Mouse (Mus musculus) kidney, embryonic 15.5 days (tissue): ENCODE data around the gene Acox3. TPM values are rescaled to one million over a fixed set of nuclear protein-coding genes. Genes with fewer than 3 reads are reported as not detected.
A peak's percentile ranks its signal among the peaks of the same experiment; 100 is the strongest.
"Not testable (repeated sequence)": the region's sequence is repeated elsewhere in the genome, so short reads cannot be mapped to it uniquely, and the experiment has no call there.

Experiments
- ATAC-seq: fragments of 200-750 bp; cut with Nextera tagmentation; replicated peaks from 2 replicates; pipeline ENCODE4 v1.8.0; 2017; ENCODE audit warnings: moderate TSS enrichment; ENCODE audit not compliant: low FRiP score
- H3K27ac ChIP-seq: fragments of 300-500 bp; sonication (generic); 2 replicates; pipeline ENCODE4 v1.5.1; 2015; ENCODE audit warnings: mild to moderate bottlenecking, inconsistent platforms
- H3K27me3 ChIP-seq: fragments of 300-500 bp; sonication (generic); 2 replicates; pipeline ENCODE4 v1.6.1; 2015; ENCODE audit warnings: inconsistent platforms
- H3K36me3 ChIP-seq: fragments of 300-500 bp; sonication (generic); 2 replicates; pipeline ENCODE4 v1.6.1; 2015; ENCODE audit warnings: inconsistent platforms
- H3K4me1 ChIP-seq: fragments of 300-500 bp; sonication (generic); 2 replicates; pipeline ENCODE4 v1.6.1; 2015; ENCODE audit warnings: inconsistent platforms
- H3K4me2 ChIP-seq: fragments of 300-500 bp; sonication (generic); 2 replicates; pipeline ENCODE4 v1.6.1; 2015; ENCODE audit warnings: moderate library complexity, mild to moderate bottlenecking, inconsistent platforms
- H3K4me3 ChIP-seq: fragments of 300-500 bp; sonication (generic); replicated peaks from 2 replicates; pipeline ENCODE4 v1.5.1; 2015; ENCODE audit warnings: mild to moderate bottlenecking, inconsistent platforms
- H3K9ac ChIP-seq: fragments of 300-500 bp; sonication (generic); 2 replicates; pipeline ENCODE4 v1.6.1; 2015; ENCODE audit warnings: mild to moderate bottlenecking, inconsistent platforms
- H3K9me3 ChIP-seq: fragments of 300-500 bp; sonication (generic); replicated peaks from 2 replicates; pipeline ENCODE4 v1.6.1; 2016; ENCODE audit warnings: inconsistent platforms
- WGBS: fragments of 180-500 bp; shearing (Covaris S2); methylation state at CpG from one replicate; pipeline ENCODE4 v1.1.7; 2015; ENCODE audit warnings: mixed read lengths; 5-methylcytosine and 5-hydroxymethylcytosine counted together
- polyA plus RNA-seq: library from polyadenylated mRNA; unstranded; fragments of >200 nt; fragmentation: Nextera tagmentation; extraction: Ambion mirVana; gene quantifications from 2 replicates; pipeline ENCODE4 v1.2.1, GENCODE M21; 2015

Acox3 gene
- polyA plus RNA-seq, 1 experiment from 2014 or later: 12.5 TPM

DNA sequence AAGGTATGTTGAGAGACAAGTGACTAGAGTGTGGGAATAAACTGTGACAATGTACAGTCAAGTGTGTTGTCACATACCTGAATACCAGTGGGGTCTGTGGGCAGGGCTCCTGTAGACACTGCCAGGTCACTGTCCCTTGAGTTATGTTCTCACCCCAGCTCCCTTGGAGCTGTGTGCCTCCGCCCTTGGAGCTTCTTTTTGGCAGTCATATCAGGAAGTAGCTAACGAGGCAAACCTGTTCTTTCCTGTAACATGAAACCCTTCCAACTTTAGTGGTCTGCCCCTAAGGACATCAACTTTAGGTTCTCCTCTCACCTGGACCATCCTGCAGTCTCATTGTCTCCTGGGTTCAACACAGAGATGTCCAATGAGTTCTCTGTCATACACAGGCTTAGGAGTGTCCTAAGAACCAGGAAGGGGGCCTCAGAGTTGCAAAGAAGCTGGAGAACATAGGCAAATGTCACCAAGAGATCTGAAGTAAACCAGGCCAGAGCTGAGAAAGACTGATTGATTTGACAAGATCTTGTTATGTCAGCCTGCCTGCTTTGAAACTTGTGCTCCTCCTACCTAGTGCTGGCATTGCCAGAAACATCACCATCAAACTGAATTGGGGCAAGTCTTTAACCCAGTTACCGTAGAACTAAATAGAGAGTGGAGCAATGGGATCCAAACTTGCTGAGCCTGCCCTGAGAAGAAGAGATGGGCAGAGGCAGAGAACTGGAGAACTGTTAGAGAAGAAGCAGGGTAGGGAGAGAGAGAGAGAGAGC is 2.5 kb upstream of the Acox3 start:
- Histone ChIP-seq H3K4me3 (no peak overlapping the region), H3K27me3 (peaks cover 15% of the 10 kb centered on the region), H3K9me3 (no peaks in the 10 kb centered on the region), H3K9ac (no peak overlapping the region), H3K4me2 (no peak overlapping the region), H3K36me3 (no peaks in the 10 kb centered on the region), H3K4me1 (peaks cover 14% of the 10 kb centered on the region), H3K27ac (no peak overlapping the region)
- 37% methylated on average over 3 of the region's 3 CpGs for WGBS
- ATAC-seq: no peak

DNA sequence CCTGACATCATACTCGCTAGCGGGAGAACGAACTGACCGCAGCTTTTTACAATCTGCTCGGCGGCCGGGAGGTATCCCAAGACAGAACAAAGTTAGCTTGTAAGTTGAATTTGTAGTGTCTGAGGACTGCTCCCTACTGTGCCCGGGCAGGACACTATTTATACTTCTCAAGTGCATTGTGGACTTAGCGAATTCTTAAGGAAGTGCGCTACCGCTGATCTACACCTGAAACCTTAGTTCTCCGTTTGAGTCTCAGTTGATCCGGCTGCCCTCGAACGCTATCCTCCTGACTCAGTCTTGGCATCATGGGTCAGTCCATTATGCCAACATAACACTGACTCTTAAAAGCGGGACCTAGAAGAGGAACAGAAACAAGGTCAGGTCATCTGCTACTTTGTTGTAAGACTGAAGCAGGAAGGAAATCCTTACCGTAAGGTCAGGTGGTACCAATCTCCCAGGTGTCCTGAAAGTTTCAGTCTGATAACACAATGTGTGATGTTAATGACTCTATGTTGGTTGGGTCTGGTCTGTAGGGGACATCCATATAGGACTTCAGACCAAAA is 462 bp downstream of the Acox3 start:
- 0 out of 2 replicates have a peak, but pooled peaks have one; percentile 2 for ATAC-seq
- Histone ChIP-seq H3K27me3 (peaks cover 12% of the 10 kb centered on the region), H3K4me2 (peak overlapping the region; percentile 85), H3K36me3 (peaks cover 3% of the 10 kb centered on the region; the same call in 1 of the 2 replicates), H3K4me1 (peaks cover 12% of the 10 kb centered on the region), H3K27ac (peak overlapping the region; percentile 65), H3K4me3 (peak overlapping the region; percentile 63), H3K9ac (peak overlapping the region; percentile 57), H3K9me3 (no peaks in the 10 kb centered on the region)
- 2% methylated on average over 17 of the region's 17 CpGs for WGBS

DNA sequence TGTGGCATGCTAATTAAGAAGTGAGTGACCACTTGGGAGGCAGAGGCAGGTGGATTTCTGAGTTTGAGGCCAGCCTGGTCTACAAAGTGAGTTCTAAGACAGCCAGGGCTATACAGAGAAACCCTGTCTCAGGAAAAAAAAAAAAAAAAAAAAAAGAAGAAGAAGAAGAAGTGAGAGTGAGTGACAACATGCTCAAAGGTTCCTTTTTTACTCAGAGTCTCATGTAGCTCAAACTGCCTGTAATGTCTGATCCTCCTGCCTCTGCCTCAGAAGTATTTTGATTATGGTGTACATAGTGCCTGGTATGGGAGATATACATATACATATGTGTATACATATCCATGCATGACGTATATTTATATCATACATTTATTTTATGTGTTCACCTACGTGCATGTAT is 1.4 kb downstream of the Acox3 start:
- H3K9ac ChIP-seq, H3K4me2 ChIP-seq, H3K9me3 ChIP-seq, H3K4me3 ChIP-seq, ATAC-seq, H3K27ac ChIP-seq: not testable (repeated sequence)
- WGBS: 88% methylated on average over 2 of the region's 2 CpGs
- Histone ChIP-seq H3K4me1 (peaks cover 12% of the 10 kb centered on the region), H3K27me3 (peaks cover 11% of the 10 kb centered on the region; the same call in 1 of the 2 replicates), H3K36me3 (peaks cover 12% of the 10 kb centered on the region)

DNA sequence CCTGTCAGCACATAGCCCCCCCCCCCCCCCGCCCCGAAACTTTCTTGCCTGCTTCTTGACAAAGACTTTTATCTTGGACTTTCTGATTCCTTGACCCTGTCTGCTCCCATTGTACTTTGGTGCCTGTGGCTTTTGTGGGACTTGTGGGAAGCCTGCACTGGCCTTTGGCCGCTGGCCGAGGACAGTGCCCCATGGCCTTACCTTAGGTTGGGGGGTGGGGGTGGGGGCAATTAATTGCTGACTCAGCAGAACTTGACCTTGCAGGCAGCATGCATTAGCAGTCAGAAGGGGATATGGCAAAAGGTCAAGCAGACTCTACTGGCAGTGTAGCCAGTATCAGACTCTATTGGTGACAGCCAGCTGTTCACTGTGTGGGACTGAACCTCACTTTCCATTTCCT is 8.7 kb downstream of the Acox3 start:
- peaks cover 58% of the 10 kb centered on the region for H3K36me3 ChIP-seq
- 80% methylated on average over 4 of the region's 4 CpGs for WGBS
- no peak overlapping the region for H3K4me3 ChIP-seq
- H3K27ac ChIP-seq: no peak overlapping the region
- no peak overlapping the region for H3K4me2 ChIP-seq
- H3K27me3 ChIP-seq: no peaks in the 10 kb centered on the region
- 0 out of 2 replicates have a peak, but pooled peaks cover 3% of the 10 kb centered on the region for H3K4me1 ChIP-seq
- ATAC-seq: no peak
- no peak overlapping the region for H3K9ac ChIP-seq
- H3K9me3 ChIP-seq: no peaks in the 10 kb centered on the region

DNA sequence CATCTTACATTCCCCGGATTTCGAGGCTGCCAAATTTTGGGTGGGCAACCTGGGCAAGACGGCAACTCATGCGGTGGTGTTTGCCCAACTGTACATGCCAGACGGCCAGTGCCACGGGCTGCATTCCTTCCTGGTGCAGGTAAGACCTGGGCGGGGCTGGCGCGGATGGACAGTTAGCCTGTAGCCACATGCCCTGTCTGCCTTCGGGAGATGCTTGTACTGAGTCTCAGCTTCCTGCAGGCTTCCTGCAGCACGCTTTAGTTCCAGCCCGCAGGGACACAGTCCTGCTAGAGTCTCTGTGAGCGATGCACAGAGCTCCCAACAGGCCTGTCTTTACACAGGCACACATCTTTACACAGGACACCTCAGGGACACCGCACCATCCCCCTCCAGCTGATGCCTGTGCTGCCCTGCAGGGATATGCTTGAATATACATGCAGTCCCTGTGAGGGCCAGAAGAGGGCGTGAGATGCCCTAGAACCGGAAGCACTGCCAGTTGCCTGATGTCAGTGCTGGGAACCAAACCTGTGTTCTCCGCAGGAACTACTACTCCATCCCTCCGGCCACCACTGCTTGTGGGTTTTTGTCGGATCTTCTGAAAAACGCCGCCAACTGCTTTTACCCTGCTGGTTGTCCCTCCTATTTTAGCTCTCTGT is 9.4 kb downstream of the Acox3 start:
- H3K9ac ChIP-seq: no peak overlapping the region
- no peak for ATAC-seq
- 0 out of 2 replicates have a peak, but pooled peaks cover 3% of the 10 kb centered on the region for H3K4me1 ChIP-seq
- H3K4me2 ChIP-seq: no peak overlapping the region
- H3K4me3 ChIP-seq: no peak overlapping the region
- H3K9me3 ChIP-seq: no peaks in the 10 kb centered on the region
- H3K36me3 ChIP-seq: peaks cover 59% of the 10 kb centered on the region
- H3K27ac ChIP-seq: no peak overlapping the region
- 87% methylated on average over 21 of the region's 21 CpGs for WGBS
- no peaks in the 10 kb centered on the region for H3K27me3 ChIP-seq

DNA sequence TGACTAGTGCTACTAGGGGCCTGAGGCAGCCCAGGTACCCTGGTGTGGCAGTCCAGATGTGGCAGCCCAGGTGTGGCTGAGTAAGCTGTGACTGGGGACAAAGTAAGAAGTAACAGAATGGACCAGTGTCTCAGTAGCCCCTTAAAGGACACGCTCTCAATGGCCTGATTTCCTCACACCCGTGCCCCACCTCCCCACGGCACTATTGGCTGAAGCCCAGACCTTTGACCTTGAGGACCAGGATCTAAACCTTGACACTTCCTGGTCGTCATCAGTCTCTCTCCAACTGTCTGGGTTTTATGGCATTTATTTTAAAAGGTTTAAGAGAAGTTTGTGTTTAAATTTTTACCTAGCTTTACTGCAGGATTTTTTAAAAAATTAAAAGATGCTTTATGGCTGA is 10.0 kb downstream of the Acox3 start:
- 0 out of 2 replicates have a peak, but pooled peaks cover 3% of the 10 kb centered on the region for H3K4me1 ChIP-seq

DNA sequence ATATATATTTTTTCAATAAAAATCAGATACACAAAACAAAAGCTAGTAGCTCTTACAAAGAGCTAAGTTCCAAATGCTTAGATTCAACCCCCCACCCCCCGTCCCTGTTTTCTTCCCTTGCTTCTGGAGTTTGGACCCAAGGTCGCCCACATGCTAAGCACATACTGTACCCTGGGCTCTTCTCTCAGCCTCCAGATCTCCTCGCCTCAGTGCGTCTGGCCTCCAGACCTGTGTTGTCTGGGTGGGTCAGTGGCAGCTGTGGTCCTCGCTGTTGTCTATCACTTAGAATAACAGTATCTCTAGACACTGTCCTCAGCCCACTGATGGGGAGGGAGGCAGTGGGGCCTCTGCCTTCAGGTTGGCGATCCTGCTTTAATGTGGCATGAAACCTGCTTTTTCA is 10.4 kb downstream of the Acox3 start:
- Histone ChIP-seq H3K4me3 (no peak overlapping the region), H3K9me3 (no peaks in the 10 kb centered on the region), H3K27ac (no peak overlapping the region), H3K36me3 (peaks cover 60% of the 10 kb centered on the region), H3K4me2 (no peak overlapping the region), H3K27me3 (no peaks in the 10 kb centered on the region), H3K9ac (no peak overlapping the region), H3K4me1 (0 out of 2 replicates have a peak, but pooled peaks cover 3% of the 10 kb centered on the region)
- no peak for ATAC-seq
- 79% methylated on average over 6 of the region's 6 CpGs for WGBS

More for the DNA sequence above, 10.0 kb downstream of the Acox3 start:
- 46% methylated on average over 4 of the region's 4 CpGs for WGBS
- Histone ChIP-seq H3K9ac (no peak overlapping the region), H3K27ac (no peak overlapping the region), H3K36me3 (peaks cover 59% of the 10 kb centered on the region), H3K4me2 (no peak overlapping the region), H3K4me3 (no peak overlapping the region), H3K9me3 (no peaks in the 10 kb centered on the region), H3K27me3 (no peaks in the 10 kb centered on the region)
- no peak for ATAC-seq

DNA sequence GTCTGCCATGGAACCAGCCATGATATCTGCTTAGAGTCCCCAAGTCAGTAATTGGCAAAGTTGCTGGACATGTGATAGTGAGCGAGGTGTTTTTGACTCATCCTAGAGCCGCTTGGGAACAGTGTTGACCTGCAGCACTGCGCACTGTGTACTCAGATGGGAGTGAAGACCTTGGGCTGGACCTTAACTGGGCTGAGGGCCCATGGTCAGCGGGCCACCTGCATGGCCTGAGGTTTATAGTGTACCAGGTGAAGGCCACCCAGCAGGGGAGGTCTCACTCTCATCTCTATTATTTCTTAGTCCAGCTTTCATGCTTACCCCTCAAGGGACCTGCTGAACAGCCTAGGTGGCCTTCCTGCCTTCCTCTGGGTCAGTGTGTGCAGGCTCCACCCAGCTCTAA is 11.9 kb downstream of the Acox3 start:
- Histone ChIP-seq H3K4me1 (0 out of 2 replicates have a peak, but pooled peaks cover 3% of the 10 kb centered on the region), H3K27me3 (no peaks in the 10 kb centered on the region), H3K9me3 (no peaks in the 10 kb centered on the region), H3K9ac (no peak overlapping the region), H3K27ac (no peak overlapping the region), H3K4me3 (no peak overlapping the region), H3K4me2 (no peak overlapping the region), H3K36me3 (peaks cover 59% of the 10 kb centered on the region)
- ATAC-seq: no peak
- 87% methylated on average over 4 of the region's 4 CpGs for WGBS

DNA sequence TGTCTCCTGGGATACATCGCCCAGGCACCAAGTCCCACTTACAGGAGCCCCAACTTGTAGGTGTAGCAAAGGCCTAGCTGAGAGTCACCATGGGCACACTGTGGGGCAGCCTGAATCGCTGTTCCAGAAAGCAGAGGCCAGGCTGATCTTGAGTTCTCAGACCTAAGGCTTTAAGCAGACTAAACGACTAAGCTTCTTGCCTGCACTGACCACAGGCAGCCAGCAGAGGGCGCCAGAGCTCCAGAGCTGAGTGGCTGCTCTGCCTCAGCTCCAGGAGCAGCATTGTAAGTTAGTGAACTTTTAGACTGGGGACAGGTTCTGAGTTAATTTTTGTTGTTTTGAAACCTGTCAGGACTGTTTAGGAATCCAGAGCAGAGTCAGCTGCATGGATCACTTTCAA is 12.9 kb downstream of the Acox3 start:
- no peak overlapping the region for H3K4me2 ChIP-seq
- H3K27me3 ChIP-seq: no peaks in the 10 kb centered on the region
- H3K27ac ChIP-seq: no peak overlapping the region
- H3K36me3 ChIP-seq: peaks cover 59% of the 10 kb centered on the region
- ATAC-seq: no peak
- H3K9me3 ChIP-seq: no peaks in the 10 kb centered on the region
- H3K4me3 ChIP-seq: no peak overlapping the region
- 0 out of 2 replicates have a peak, but pooled peaks cover 3% of the 10 kb centered on the region for H3K4me1 ChIP-seq
- no peak overlapping the region for H3K9ac ChIP-seq
- WGBS: 19% methylated on average over 4 of the region's 4 CpGs

DNA sequence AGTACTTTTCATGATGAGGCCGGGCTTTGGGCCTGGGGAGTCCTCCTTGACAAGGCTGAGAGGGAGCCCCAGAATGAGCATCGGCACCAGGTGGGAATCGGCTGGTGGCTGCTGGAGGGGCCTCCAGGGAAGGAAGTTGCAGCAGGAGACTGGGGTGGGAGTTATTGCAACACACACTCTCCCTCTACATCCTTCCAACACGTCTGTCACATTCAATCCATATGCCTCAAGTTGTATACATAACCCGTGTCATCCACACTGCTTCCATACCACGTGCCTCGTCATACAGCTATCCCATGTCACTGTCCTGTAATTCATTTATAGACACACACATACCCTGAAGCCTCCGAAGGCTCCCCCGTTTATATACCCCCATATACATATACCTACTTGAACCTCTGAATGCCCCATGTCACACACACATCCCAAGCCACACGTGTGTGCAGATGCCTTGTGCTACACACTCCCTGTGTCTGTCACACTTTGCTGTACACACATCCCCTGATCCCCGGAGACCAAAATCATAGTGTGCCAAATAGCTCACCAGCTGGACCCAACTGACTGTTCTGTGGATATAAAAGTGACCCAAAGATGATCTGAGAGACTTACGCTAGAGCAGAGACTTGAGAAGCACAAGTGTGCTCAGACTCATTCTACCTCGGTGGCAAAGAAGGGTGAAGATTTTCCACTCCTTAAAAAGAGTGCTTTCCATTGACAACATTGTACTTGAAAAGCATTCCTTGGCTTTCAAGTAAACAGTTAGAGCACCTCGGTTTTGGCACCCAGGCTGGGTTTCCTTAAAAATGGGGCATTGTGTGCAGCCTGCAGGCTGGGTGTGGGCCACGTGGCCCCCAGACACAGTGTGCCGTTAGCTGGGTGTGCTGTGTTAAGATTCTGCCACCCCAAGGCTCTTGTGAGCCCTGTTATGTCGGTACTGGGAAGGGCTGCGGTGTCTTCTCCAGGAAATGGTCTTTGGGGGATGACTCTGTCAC is 13.6 kb downstream of the Acox3 start:
- Histone ChIP-seq H3K36me3 (peaks cover 56% of the 10 kb centered on the region), H3K9ac (no peak overlapping the region), H3K4me3 (no peak overlapping the region), H3K4me2 (no peak overlapping the region), H3K4me1 (0 out of 2 replicates have a peak, but pooled peaks cover 3% of the 10 kb centered on the region), H3K9me3 (no peaks in the 10 kb centered on the region), H3K27me3 (no peaks in the 10 kb centered on the region), H3K27ac (no peak overlapping the region)
- 77% methylated on average over 18 of the region's 18 CpGs for WGBS
- 0 out of 2 replicates have a peak, but pooled peaks have one; percentile 22 for ATAC-seq

DNA sequence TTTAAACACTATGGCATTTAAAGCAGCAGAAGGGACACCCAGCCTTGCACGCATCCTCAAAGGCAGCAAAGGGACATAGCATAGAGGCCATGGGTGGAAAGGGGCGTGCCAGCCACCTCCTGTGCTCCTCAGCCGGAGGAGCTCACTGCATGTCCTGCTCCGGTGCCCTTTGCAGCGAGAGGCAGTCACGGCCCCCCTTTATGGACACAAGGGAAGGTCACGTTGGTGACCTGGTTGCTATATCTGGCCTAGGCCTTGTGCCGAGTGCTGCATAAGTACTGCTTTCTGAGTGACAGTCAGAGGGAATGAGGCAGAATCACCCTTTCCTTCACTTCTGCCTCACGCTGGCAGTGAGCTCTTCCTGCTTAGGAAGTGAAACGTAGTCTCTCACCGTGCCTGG is 17.4 kb downstream of the Acox3 start:
- Histone ChIP-seq H3K27me3 (no peaks in the 10 kb centered on the region), H3K4me2 (no peak overlapping the region), H3K4me3 (no peak overlapping the region), H3K9ac (no peak overlapping the region), H3K27ac (no peak overlapping the region), H3K9me3 (no peaks in the 10 kb centered on the region), H3K4me1 (0 out of 2 replicates have a peak, but pooled peaks cover 3% of the 10 kb centered on the region), H3K36me3 (peaks cover 54% of the 10 kb centered on the region)
- ATAC-seq: no peak
- WGBS: 65% methylated on average over 11 of the region's 11 CpGs
